Mouse (Mus musculus) 416B (cell line): Measurements from ENCODE around the gene Hoxc6.

Experiments used
- DNase-seq: peaks from one replicate; pipeline ENCODE4 v3.0.0; 2011; ENCODE audit warnings: low read depth

Hoxc6 gene

GRCm38 (mm10) chr15:103014166-103015008 lies 16.3 kb downstream of the Hoxc6 start:
- no peak for DNase-seq

- no peak for DNase-seq
Observed at GRCm38 (mm10) chr15:103015009-103015399, 16.9 kb downstream of the Hoxc6 start.

- no peak for DNase-seq
Observed at GRCm38 (mm10) chr15:103015406-103016166, 17.5 kb downstream of the Hoxc6 start.

GRCm38 (mm10) chr15:103018636-103019035 lies 20.6 kb downstream of the Hoxc6 start, which contains the start of gene Hoxc4:
Gene Hoxc4, plus strand, starts transcription at chr15:103018934.
- DNase-seq, result no peak

- no peak for DNase-seq
Observed at GRCm38 (mm10) chr15:103020899-103021418, 22.9 kb downstream of the Hoxc6 start.

- DNase-seq, result no peak
Observed at GRCm38 (mm10) chr15:103021544-103021943, 23.5 kb downstream of the Hoxc6 start.

- DNase-seq, result no peak
Observed at GRCm38 (mm10) chr15:103024131-103024530, 26.1 kb downstream of the Hoxc6 start.

GRCm38 (mm10) chr15:103027266-103028235 lies 29.5 kb downstream of the Hoxc6 start:
- no peak for DNase-seq

GRCm38 (mm10) chr15:103028916-103029512 lies 31.0 kb downstream of the Hoxc6 start:
- DNase-seq, result no peak

GRCm38 (mm10) chr15:103030142-103030541 lies 32.1 kb downstream of the Hoxc6 start:
- DNase-seq, result no peak

GRCm38 (mm10) chr15:103032167-103032566 lies 34.1 kb downstream of the Hoxc6 start:
- no peak for DNase-seq

- DNase-seq, result no peak
Observed at GRCm38 (mm10) chr15:103032646-103033575, 34.9 kb downstream of the Hoxc6 start.

GRCm38 (mm10) chr15:103034043-103034806 lies 36.2 kb downstream of the Hoxc6 start:
- no peak for DNase-seq

- no peak for DNase-seq
Observed at GRCm38 (mm10) chr15:103034807-103035547, 36.9 kb downstream of the Hoxc6 start.

GRCm38 (mm10) chr15:103035548-103035881 lies 37.5 kb downstream of the Hoxc6 start:
- DNase-seq, result no peak

GRCm38 (mm10) chr15:103037579-103037978 lies 39.5 kb downstream of the Hoxc6 start:
- DNase-seq, result no peak

- no peak for DNase-seq
Observed at GRCm38 (mm10) chr15:103038701-103039480, 40.8 kb downstream of the Hoxc6 start.

- no peak for DNase-seq
Observed at GRCm38 (mm10) chr15:103039609-103040008, 41.6 kb downstream of the Hoxc6 start.
